Mouse (Mus musculus) lung, adult 2 months (tissue): ENCODE data around the gene Arid5b. TPM values are rescaled to one million over a fixed set of nuclear protein-coding genes. Genes with fewer than 3 reads are reported as not detected.

ENCODE experiments used
- DNase-seq: peaks from one replicate; pipeline ENCODE4 v3.0.0; 2022
- H3K4me1 ChIP-seq: fragments of 200-500 bp; 2 replicates; pipeline ENCODE4 v1.6.1; 2011; ENCODE audit warnings: low read length; ENCODE audit not compliant: control insufficient read depth, insufficient read depth
- H3K4me3 ChIP-seq: fragments of 200-500 bp; replicated peaks from 2 replicates; pipeline ENCODE3; 2011; ENCODE audit warnings: low read depth, mild to moderate bottlenecking, control low read depth, low read length; ENCODE audit errors: extremely low read depth
- CTCF ChIP-seq: fragments of 200-500 bp; IDR thresholded peaks from 2 replicates; pipeline ENCODE4 v1.5.1; 2011; ENCODE audit warnings: mild to moderate bottlenecking, low read length, control low read depth; ENCODE audit not compliant: insufficient read depth
- POLR2A ChIP-seq: fragments of 200-500 bp; IDR thresholded peaks from 2 replicates; pipeline ENCODE4 v1.6.1; 2011; ENCODE audit warnings: low read depth, mild to moderate bottlenecking, control low read depth, low read length, borderline replicate concordance; ENCODE audit errors: extremely low read depth
- WGBS: fragments of 180-500 bp; shearing (Covaris S2); methylation state at CpG from one replicate; pipeline ENCODE4 v1.1.7; 2018; 5-methylcytosine and 5-hydroxymethylcytosine counted together
- polyA plus RNA-seq: library from polyadenylated mRNA; depleted of rRNA; stranded (reverse); fragments of >200 nt; gene quantifications from 2 replicates; pipeline ENCODE4 v1.2.3, GENCODE M21; 2012

Gene Arid5b
- polyA plus RNA-seq, 1 experiment: 20.1 TPM

GRCm38 (mm10) chr10:68140871-68141270 is 137.7 kb downstream of the Arid5b start:
- Histone ChIP-seq H3K4me3 (no peak overlapping the region), H3K4me1 (peaks cover 18% of the 10 kb centered on the region)
- TF ChIP-seq POLR2A (no peak), CTCF (no peak)
- 13% methylated on average over 2 of the region's 2 CpGs for WGBS
- no peak for DNase-seq

DNA sequence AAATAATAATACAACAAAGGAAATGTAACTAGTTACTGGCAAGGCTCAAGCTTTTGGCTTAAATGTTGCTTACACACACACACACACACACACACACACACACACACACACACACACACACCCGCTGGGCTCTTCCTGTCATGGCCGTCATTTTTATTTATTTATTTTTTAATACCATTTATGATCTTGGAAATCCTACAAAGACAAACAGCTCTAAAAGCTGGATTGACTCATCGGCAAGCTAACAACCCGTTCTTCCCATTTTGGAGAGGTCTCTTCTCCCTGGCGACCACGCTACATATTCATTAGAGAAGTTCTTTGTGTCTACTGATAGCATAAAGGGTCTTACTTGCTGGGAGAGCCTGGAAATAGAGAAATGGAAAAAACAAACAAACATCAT is 138.2 kb downstream of the Arid5b start:
- 38% methylated on average over 6 of the region's 6 CpGs for WGBS
- DNase-seq: no peak
- no peak for TF ChIP-seq POLR2A
- TF ChIP-seq CTCF: no peak
- H3K4me1 ChIP-seq: peaks cover 16% of the 10 kb centered on the region
- no peak overlapping the region for H3K4me3 ChIP-seq

GRCm38 (mm10) chr10:68138123-68138522 is 140.4 kb downstream of the Arid5b start:
- Histone ChIP-seq H3K4me1 (peaks cover 21% of the 10 kb centered on the region), H3K4me3 (no peak overlapping the region)
- no peak for DNase-seq
- WGBS: 96% methylated on average over 5 of the region's 5 CpGs
- TF ChIP-seq CTCF (no peak), POLR2A (no peak)

- 43% methylated on average over 11 of the region's 11 CpGs for WGBS
- no peak overlapping the region for H3K4me3 ChIP-seq
- no peak for DNase-seq
- TF ChIP-seq CTCF (no peak), POLR2A (no peak)
- H3K4me1 ChIP-seq: peaks cover 25% of the 10 kb centered on the region
Measured at GRCm38 (mm10) chr10:68137151-68137833, 141.2 kb downstream of the Arid5b start.

- WGBS: 5% methylated on average over 18 of the region's 18 CpGs
- Histone ChIP-seq H3K4me3 (peak overlapping the region; percentile 89), H3K4me1 (peaks cover 30% of the 10 kb centered on the region)
- DNase-seq: peak; percentile 84
- TF ChIP-seq POLR2A: peak; percentile 98
- TF ChIP-seq CTCF: no peak
Measured at GRCm38 (mm10) chr10:68136480-68137083, 142.0 kb downstream of the Arid5b start.

GRCm38 (mm10) chr10:68136051-68136450 is 142.5 kb downstream of the Arid5b start:
- peak overlapping the region; percentile 89 for H3K4me3 ChIP-seq

DNA sequence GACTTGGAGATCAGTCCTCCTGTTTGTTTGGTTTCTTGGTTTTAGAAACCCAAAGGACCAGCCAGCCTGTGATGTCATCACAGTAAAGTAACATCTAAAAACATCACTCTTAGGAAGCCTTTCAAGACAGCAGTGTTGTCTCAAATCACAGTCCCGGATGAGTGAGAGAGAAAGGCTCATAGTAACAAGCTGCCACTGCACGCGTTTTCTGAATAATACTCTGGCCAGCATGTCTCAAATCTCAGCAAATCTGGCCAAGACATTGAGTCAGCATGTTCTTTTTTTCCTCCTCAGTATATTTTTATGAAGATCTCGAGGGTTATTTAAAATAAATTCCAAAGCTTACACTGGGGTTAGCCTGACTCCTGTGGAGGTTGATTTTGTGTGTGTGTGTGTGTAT is 143.1 kb downstream of the Arid5b start:
- TF ChIP-seq CTCF (no peak), POLR2A (no peak)
- WGBS: 6% methylated on average over 4 of the region's 4 CpGs
- Histone ChIP-seq H3K4me3 (peak overlapping the region; percentile 89), H3K4me1 (peaks cover 39% of the 10 kb centered on the region)
- no peak for DNase-seq

More at GRCm38 (mm10) chr10:68136051-68136450, 142.5 kb downstream of the Arid5b start:
- TF ChIP-seq POLR2A (no peak), CTCF (no peak)
- no peak for DNase-seq
- H3K4me1 ChIP-seq: peaks cover 36% of the 10 kb centered on the region
- 4% methylated on average over 9 of the region's 9 CpGs for WGBS

- peaks cover 37% of the 10 kb centered on the region for H3K4me1 ChIP-seq
Measured at GRCm38 (mm10) chr10:68134549-68134948, 144.0 kb downstream of the Arid5b start.

DNA sequence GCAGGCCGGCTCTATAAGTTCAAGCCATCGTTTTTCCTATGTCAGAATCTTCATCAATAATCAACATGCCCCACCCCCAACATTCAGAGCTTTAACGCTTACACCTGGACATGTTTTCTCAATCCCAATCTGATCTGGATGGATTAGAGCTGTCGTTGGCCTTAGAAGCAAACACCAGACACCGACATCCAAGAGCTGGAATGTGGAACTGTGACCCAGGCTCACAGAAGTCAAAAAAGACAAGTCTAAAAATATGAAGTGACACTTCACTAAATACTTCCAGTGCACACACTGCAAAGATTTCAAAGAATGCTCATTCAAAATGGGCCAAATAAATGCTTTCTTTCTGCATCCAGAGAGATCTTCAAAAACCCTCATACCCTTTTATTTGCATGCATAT is 144.5 kb downstream of the Arid5b start:
- WGBS: 32% methylated on average over 5 of the region's 5 CpGs
- TF ChIP-seq CTCF: no peak
- no peak for TF ChIP-seq POLR2A
- DNase-seq: no peak
- Histone ChIP-seq H3K4me1 (peaks cover 36% of the 10 kb centered on the region), H3K4me3 (peak overlapping the region; percentile 42)

More at GRCm38 (mm10) chr10:68134549-68134948, 144.0 kb downstream of the Arid5b start:
- peak overlapping the region; percentile 89 for H3K4me3 ChIP-seq
- WGBS: 8% methylated on average over 4 of the region's 4 CpGs
- no peak for DNase-seq
- TF ChIP-seq POLR2A (no peak), CTCF (no peak)

DNA sequence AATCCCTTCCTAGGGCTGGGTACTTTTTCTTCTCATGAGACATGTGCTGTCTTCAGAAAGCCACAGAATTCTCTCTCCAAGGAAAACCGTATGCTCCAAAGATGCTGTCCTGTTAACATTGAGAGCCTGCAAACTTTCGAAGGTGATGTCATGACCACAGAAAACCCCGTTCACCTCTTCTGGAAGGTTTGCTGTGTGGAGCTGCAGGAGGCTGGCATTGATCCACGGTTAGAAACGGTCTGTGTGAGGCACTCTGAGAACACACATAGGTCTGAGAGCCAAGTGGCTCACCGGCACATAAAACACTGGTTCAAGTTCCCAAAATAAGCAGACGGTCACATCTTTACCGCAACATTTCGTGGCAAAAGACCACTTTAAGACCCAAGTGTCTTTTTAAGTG is 145.9 kb downstream of the Arid5b start:
- Histone ChIP-seq H3K4me3 (no peak overlapping the region), H3K4me1 (peaks cover 41% of the 10 kb centered on the region)
- no peak for DNase-seq
- TF ChIP-seq POLR2A: no peak
- no peak for TF ChIP-seq CTCF
- WGBS: 46% methylated on average over 9 of the region's 9 CpGs
